Mouse (Mus musculus) left cerebral cortex, postnatal 14 days (tissue): ENCODE results near the gene Qrfpr. TPM values are rescaled to one million over a fixed set of nuclear protein-coding genes. Genes with fewer than 3 reads are reported as not detected.

Experiments used
- DNase-seq, 2 experiments: peaks; one replicate each; pipeline ENCODE4 v3.0.0; 2021 to 2022; ENCODE audit warnings: low spot score in 2 of 2, mixed read lengths in 1 of 2
- intact Hi-C: fragments of 180-260 bp; cut with DNase I; formaldehyde crosslinking; loops from one replicate; pipeline ENCODE4 v1.15.1; 2025
- total RNA-seq, 2 experiments: library from RNA; stranded (reverse); gene quantifications; 2 replicates each; pipeline ENCODE4 v1.2.3; 2021

Gene Qrfpr
- total RNA-seq, 2 experiments from 2014 or later: 5.3 to 5.4 TPM

DNA sequence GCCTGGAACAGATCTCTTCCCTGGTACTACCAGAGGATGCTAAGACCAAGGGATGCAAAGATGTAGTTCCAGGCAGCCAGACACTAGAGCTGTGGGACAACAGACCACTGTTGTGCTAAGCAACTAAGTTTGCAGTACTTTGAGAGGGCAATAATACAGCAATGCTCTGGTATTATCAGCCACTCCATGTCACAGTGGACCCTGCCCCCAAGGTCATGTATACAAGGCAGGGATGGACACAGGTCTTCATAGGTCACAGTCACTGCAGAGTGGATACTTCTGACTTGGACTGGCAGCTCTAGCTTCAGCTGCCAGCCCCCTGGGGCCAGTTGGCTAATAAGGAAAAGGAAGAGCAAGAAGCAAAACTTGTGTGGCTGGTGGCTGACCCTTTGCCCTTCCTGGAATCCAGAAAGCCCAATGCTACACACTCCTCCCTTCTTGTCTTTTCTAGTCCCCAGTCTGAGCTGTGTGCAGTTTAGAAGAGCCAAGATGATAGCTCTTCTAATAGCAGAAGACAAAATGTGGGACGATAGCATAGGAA is 51.4 kb downstream of the Qrfpr start:
- no peak for DNase-seq
- intact Hi-C loops: no loop called here

DNA sequence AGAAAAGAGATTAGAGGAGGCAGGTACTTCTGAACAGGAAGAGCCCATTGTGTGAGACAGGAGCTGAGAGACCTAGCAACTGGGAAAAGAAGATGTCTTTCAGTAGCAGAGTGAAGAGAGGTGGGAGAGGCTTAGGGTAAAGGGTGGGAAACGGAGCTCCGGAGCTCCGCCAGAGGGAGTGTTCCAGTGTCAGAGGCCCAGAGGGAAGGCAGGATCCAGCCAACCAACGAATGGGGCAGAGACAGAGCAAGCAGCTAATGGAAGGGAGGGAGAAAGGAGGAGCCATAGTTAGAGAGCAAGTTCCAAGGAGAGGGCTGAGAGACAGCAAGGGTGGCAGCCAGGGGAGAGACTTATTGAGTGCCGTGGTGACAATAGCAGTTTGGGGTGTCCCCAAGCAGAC is 66.8 kb downstream of the Qrfpr start:
- intact Hi-C loops: no loop called here
- DNase-seq: no peak

DNA sequence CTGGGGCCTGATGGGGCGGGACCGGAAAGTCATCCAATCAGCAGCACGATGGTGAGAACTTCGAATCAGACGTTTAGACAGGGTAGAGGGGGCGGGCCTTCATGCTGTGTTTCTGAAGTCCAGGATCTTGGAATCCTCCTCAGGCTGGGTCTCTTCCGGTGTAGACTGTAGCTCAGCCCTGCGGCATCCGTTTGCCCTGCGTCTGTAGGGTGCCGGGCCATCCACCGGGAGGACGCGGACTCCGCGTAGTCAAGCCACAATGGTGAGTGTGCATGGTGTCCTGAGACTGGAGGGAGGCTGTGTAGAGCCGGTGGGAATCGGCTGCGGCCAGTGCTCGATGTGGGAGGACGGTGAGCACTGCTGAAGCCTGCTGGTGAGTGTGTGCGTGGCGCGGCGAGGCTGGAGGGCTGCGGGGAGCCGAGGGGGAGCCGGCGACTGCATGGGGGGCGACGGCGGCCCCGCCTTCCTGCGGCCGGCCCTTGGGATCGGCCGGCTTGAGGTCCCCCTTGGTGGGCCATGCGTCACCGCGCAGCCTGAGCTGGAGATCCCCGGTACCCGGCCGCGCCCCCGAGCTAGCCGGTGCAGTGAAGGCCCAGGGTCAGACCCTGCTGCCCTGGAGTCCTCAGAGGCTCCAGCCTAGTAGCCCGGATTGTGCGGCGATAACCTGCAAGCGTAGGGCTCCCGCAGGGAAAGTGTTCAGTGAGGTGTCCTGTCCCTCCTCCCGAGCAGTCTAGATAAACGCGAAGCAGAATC is 71.0 kb downstream of the Qrfpr start, which contains the start of gene D3Ertd254e:
Gene D3Ertd254e, plus strand, starts transcription at position 84 of the 753 bp plus-strand sequence.
- DNase-seq: peak; percentile 92 to 97
- intact Hi-C loops: no loop called here

DNA sequence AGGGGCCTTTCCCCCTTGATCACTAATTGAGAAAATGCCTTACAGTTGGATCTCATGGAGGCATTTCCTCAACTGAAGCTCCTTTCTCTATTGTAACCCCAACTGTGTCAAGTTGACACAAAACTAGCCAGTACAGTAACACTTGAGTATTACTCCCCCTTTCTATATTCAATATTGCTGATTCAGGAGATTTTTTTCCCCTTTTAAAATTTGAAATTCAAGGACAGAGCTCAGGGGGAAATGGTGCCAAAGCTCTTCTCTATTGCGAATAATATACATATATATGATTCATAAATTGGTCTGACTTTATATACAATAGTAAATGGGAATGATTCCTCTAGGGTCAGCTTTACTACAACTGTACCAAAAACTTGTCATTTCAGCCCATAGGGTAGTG is 71.6 kb downstream of the Qrfpr start:
- intact Hi-C loops: no loop called here
- no peak for DNase-seq

DNA sequence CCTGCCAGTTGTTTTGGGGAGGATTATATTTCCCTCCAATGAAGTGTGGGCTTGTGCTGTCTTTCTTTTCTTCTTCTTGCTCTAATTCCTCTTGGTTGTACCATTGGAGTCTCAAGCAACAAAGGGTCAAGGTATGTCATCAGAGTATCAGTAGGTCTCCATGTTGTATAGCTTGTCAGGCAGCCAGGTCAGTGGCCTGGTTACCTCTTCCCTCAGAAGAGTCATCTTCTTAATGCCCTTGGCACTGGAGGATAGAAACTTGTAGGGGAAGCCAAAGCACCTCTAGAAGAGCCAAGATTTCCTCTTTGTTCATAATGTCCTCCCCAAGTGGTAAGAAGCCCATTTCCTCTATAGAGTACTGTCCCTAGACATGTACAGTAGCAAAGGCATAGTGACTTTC is 83.1 kb downstream of the Qrfpr start:
- intact Hi-C loops: no loop called here
- DNase-seq: no peak

DNA sequence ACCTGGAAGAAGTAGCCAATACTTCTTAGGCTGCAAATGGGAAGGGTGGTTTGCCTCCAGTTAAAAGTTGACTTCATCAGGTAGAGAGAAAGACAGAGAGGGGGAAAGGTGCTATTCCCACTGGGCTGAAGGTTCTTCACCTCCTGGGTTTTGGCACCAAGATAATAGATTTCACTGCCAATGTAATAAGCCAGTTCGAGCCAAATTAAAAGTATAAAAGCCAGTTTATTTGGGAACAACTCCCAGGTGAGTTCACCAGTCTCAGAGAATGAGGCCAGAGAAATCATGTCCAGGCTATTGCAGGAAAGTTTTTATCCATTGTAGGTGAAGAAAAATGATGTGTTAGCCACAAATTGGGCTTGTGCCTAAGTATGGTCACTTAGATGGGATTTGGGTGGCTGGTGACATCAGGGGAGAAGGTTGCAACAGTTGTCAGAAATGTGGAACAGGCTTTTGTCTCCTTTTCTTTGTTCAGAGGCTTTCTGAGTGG is 83.9 kb downstream of the Qrfpr start:
- no peak for DNase-seq
- intact Hi-C loops: no loop called here

DNA sequence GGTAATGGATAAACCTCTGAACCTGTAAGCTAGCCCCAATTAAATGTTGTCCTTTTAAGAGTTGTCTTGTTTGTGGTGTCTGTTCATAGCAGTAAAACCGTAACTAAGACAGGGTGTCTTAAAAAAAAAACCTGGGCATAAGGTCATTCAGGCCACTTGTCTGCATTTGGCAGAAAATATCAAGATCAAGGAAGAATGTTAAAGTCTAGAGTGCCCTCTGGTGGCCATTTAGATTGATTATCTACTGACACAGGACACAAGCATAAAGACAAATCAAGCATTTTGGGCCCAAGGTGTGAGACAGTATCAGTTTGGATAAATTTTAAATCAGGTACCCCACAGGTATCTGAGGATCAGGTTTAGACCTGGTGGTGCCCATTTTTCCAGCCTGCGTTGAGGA is 84.6 kb downstream of the Qrfpr start:
- peak in 1 of 2 experiments; percentile 18 for DNase-seq
- intact Hi-C loops: no loop called here

DNA sequence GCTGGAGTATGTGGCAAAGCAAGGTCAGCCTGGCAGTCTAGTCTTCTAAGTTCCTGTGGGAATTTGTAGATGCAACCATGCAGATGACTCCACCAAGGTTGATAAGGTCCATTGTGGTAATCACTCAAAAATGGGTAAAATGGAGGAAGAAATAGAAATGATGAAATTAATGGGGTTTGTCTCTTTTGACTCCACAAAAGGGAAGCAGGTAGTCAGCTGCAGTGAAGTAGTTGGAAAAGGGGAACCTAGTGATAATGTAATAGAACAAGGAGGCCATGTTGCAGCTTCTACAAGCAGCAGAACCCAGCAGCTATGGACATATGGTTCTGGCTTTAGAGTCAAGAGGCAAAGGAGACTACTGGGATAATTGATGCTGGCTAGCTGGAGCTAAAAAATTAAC is 86.0 kb downstream of the Qrfpr start:
- intact Hi-C loops: no loop called here
- DNase-seq: no peak

Other genes starting within 250 kb of the Qrfpr start
- 10 to 100 TPM; 30.0 TPM for gene Mccc1, start 221.6 kb downstream of the Qrfpr start, total RNA-seq
- gene Ccdc144b, start 168.8 kb downstream of the Qrfpr start, total RNA-seq: not detected
- gene Acad9, start 156.3 kb downstream of the Qrfpr start, total RNA-seq: 10 to 100 TPM; 46.9 to 48.0 TPM
- 10 to 100 TPM; 17.9 to 18.0 TPM for gene D3Ertd254e, start 71.3 kb downstream of the Qrfpr start, total RNA-seq